In the genomic region with DNA sequence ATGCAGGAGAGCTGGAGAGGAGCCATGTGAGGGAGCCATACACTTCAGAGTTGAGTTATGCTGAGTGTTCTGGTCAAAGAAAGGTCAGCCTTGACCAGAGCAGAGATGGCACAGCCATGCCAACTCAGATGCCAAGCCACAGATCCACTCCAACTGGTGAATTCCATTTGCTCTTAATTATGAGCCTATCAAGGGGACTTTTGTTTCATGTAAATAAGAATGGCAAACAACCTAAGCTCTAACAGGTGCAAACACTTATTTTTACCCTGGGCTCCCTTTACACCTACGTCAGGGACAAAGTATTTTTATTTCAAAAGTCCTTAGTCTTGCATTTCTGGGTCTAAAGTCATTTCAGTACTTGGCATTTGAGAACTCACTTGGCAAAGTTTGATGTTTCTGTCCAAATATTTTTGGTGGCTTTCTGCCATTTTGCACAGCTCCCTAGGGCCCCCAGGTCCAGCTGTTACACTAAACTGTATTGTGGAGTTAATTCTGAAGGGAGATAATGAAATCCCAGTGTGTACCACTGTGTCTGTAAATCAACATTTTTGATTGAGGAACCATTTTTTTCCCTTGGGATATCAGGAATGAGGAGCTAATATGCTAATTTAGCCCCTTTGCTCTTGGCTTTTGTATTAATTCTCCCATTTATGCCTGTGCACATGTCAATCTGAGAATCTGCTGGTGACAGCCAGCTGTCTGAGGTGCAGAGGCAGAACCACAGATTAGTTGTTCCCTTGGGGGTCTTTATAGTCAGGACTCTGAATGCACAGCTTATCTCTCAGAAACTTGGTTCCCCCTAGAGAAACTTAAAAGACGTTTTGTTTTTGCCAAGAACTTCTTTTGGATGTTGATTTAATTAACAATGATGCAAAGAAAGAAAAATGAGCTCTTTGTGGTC, we compare ENCODE assay signal across 12 mouse cellular contexts.
DNase-seq lines count a peak whose midpoint lies in the region; ATAC-seq lines count a peak whose summit lies in the region.
"Had no signal": no experiment of that assay in that cellular context is flagged by ENCODE, and none has a peak within 500 bp of the region (broad histone marks: within the 10 kb centered on the region; RNA-seq: fewer than 3 reads in every experiment).

No protein-coding gene starts in this region.

- no peak overlapping the region for H3K4me3 ChIP-seq in embryonic facial prominence, embryonic 14.5 days (ENCODE audit: low read depth, low read length)
- no peak overlapping the region for H3K4me3 ChIP-seq in embryonic facial prominence, embryonic 10.5 days
- H3K4me3 ChIP-seq in forebrain, embryonic 15.5 days = no peak overlapping the region
- H3K4me3 ChIP-seq in hindbrain, embryonic 14.5 days (replicated peaks; ENCODE audit: low read length) = no peak overlapping the region
- H3K4me3 ChIP-seq: embryonic facial prominence, embryonic 13.5 days; liver, embryonic 15.5 days had no signal

- H3K4me1 ChIP-seq in embryonic facial prominence, embryonic 14.5 days (ENCODE audit: control insufficient read depth, insufficient read depth, low read length) = peaks cover 4% of the 10 kb centered on the region
- H3K4me1 ChIP-seq in embryonic facial prominence, embryonic 10.5 days = no peaks in the 10 kb centered on the region
- no peaks in the 10 kb centered on the region for H3K4me1 ChIP-seq in forebrain, embryonic 15.5 days
- no peaks in the 10 kb centered on the region for H3K4me1 ChIP-seq in hindbrain, embryonic 14.5 days (replicated peaks; ENCODE audit: control insufficient read depth, insufficient read depth, low read length)
- H3K4me1 ChIP-seq: embryonic facial prominence, embryonic 13.5 days; liver, embryonic 15.5 days had no signal

- WGBS in embryonic facial prominence, embryonic 14.5 days = 26% methylated on average over 2 of the region's 2 CpGs
- WGBS in embryonic facial prominence, embryonic 10.5 days = 42% methylated on average over 2 of the region's 2 CpGs
- 29% methylated on average over 2 of the region's 2 CpGs for WGBS in forebrain, embryonic 15.5 days
- WGBS in hindbrain, embryonic 14.5 days = 41% methylated on average over 2 of the region's 2 CpGs

- ATAC-seq in embryonic facial prominence, embryonic 14.5 days (ENCODE audit: low read depth) = peak; percentile 94
- peak; percentile 61; the same call in 1 of the 2 replicates for ATAC-seq in forebrain, embryonic 15.5 days (replicated peaks)
- peak; percentile 46; the same call in 1 of the 2 replicates for ATAC-seq in hindbrain, embryonic 14.5 days (ENCODE audit: low FRiP score)
- no peak for ATAC-seq in monocyte, adult 5-6 weeks (replicated peaks; ENCODE audit: insufficient number of reproducible peaks, low FRiP score, low TSS enrichment, poor library complexity, severe bottlenecking)
- ATAC-seq: CD4-positive, CD25-positive, alpha-beta regulatory T cell, adult 4 months had no signal

- no peaks in the 10 kb centered on the region for H3K36me3 ChIP-seq in embryonic facial prominence, embryonic 14.5 days (ENCODE audit: control insufficient read depth, insufficient read depth, low read length)
- no peaks in the 10 kb centered on the region for H3K36me3 ChIP-seq in embryonic facial prominence, embryonic 10.5 days (replicated peaks)
- no peaks in the 10 kb centered on the region for H3K36me3 ChIP-seq in forebrain, embryonic 15.5 days
- H3K36me3 ChIP-seq in hindbrain, embryonic 14.5 days (replicated peaks; ENCODE audit: control insufficient read depth, insufficient read depth) = no peaks in the 10 kb centered on the region
- H3K36me3 ChIP-seq: embryonic facial prominence, embryonic 13.5 days; liver, embryonic 15.5 days had no signal

- no peak overlapping the region; the same call in 1 of the 2 replicates for H3K27ac ChIP-seq in embryonic facial prominence, embryonic 14.5 days (replicated peaks; ENCODE audit: low read depth, low read length)
- H3K27ac ChIP-seq in embryonic facial prominence, embryonic 10.5 days (replicated peaks) = no peak overlapping the region
- no peak overlapping the region for H3K27ac ChIP-seq in forebrain, embryonic 15.5 days (replicated peaks)
- H3K27ac ChIP-seq in hindbrain, embryonic 14.5 days = no peak overlapping the region
- H3K27ac ChIP-seq: embryonic facial prominence, embryonic 13.5 days; liver, embryonic 15.5 days had no signal

- no peaks in the 10 kb centered on the region for H3K9me3 ChIP-seq in embryonic facial prominence, embryonic 14.5 days (ENCODE audit: control insufficient read depth, low read length)
- no peaks in the 10 kb centered on the region for H3K9me3 ChIP-seq in embryonic facial prominence, embryonic 10.5 days
- no peaks in the 10 kb centered on the region for H3K9me3 ChIP-seq in forebrain, embryonic 15.5 days
- no peaks in the 10 kb centered on the region for H3K9me3 ChIP-seq in hindbrain, embryonic 14.5 days (ENCODE audit: control insufficient read depth, low read length)
- H3K9me3 ChIP-seq: embryonic facial prominence, embryonic 13.5 days; liver, embryonic 15.5 days had no signal

- no peak overlapping the region for H3K9ac ChIP-seq in embryonic facial prominence, embryonic 14.5 days (ENCODE audit: low read depth, low read length)
- no peak overlapping the region for H3K9ac ChIP-seq in forebrain, embryonic 15.5 days (replicated peaks)
- no peak overlapping the region for H3K9ac ChIP-seq in hindbrain, embryonic 14.5 days
- H3K9ac ChIP-seq: embryonic facial prominence, embryonic 13.5 days; liver, embryonic 15.5 days had no signal

- DNase-seq in embryonic facial prominence, embryonic 14.5 days (ENCODE audit: low spot score) = peak; percentile 70
- no peak for DNase-seq in embryonic facial prominence, embryonic 10.5 days (ENCODE audit: low spot score)
- DNase-seq in 3T3-L1 (ENCODE audit: low read depth, low spot score) = peak; percentile 25
- no peak for DNase-seq in hindbrain, embryonic 14.5 days (ENCODE audit: low spot score)
- DNase-seq in kidney, adult 9 months = no peak
- no peak for DNase-seq in thymus, postnatal 25 days
- DNase-seq: kidney, adult 18-20 months had no signal

- no peak overlapping the region for H3K4me2 ChIP-seq in embryonic facial prominence, embryonic 14.5 days (ENCODE audit: low read depth, low read length)
- H3K4me2 ChIP-seq in forebrain, embryonic 15.5 days (replicated peaks) = no peak overlapping the region
- H3K4me2 ChIP-seq in hindbrain, embryonic 14.5 days (replicated peaks) = no peak overlapping the region
- H3K4me2 ChIP-seq: embryonic facial prominence, embryonic 13.5 days; liver, embryonic 15.5 days had no signal

- H3K27me3 ChIP-seq in embryonic facial prominence, embryonic 14.5 days (replicated peaks; ENCODE audit: control insufficient read depth, insufficient read depth, low read length) = no peaks in the 10 kb centered on the region
- H3K27me3 ChIP-seq in embryonic facial prominence, embryonic 10.5 days (replicated peaks; ENCODE audit: low read depth, poor library complexity, severe bottlenecking) = no peaks in the 10 kb centered on the region
- H3K27me3 ChIP-seq in forebrain, embryonic 15.5 days = no peaks in the 10 kb centered on the region
- no peaks in the 10 kb centered on the region for H3K27me3 ChIP-seq in hindbrain, embryonic 14.5 days (ENCODE audit: control insufficient read depth, insufficient read depth, low read length)
- H3K27me3 ChIP-seq: embryonic facial prominence, embryonic 13.5 days; liver, embryonic 15.5 days had no signal

Comparison
In these comparisons a context has a peak if more than half of its experiments do, and no peak if none do; other contexts are left out.
1. DNase-seq: peak in embryonic facial prominence, embryonic 14.5 days (single experiment) and 3T3-L1 (single experiment); none in embryonic facial prominence, embryonic 10.5 days (single experiment), hindbrain, embryonic 14.5 days (single experiment), kidney, adult 9 months (single experiment) and thymus, postnatal 25 days (single experiment).